Mouse (Mus musculus) heart, adult 2 months (tissue): ENCODE results near the gene Nrp2.

Source experiments
- CTCF ChIP-seq: fragments of 200-600 bp; IDR thresholded peaks from 2 replicates; pipeline ENCODE4 v1.8.1; 2022; ENCODE audit warnings: antibody characterized with exemption, mild to moderate bottlenecking, moderate library complexity
- POLR2A ChIP-seq: fragments of 200-500 bp; IDR thresholded peaks from 2 replicates; pipeline ENCODE4 v1.6.1; 2011; ENCODE audit warnings: mild to moderate bottlenecking, low read depth, low read length, control low read depth; ENCODE audit not compliant: insufficient read depth

- TF ChIP-seq CTCF (peak; percentile 85), POLR2A (no peak)
These were observed 6.1 kb upstream of the Nrp2 start for GRCm38 (mm10) chr1:62696983-62697341.
